Mouse (Mus musculus) MEL (cell line): ENCODE measurements at regions not wholly inside any gene's neighbourhood (a gene's known extent, or its start where the extent isn't known, plus 50 kb on each side); places are given as distances from the start of the nearest gene placed in this dataset.

Experiments
- CTCF ChIP-seq, 3 experiments: IDR thresholded peaks in 2 of 3; conservative IDR thresholded peaks in 1 of 3; 2 replicates each; pipeline ENCODE4 v1.5.1; 2011 to 2012; ENCODE audit warnings: low read length in 3 of 3, low read depth in 2 of 3, mild to moderate bottlenecking in 2 of 3, improper control_type of control experiment in 1 of 3, inconsistent platforms in 1 of 3, mixed read lengths in 1 of 3, moderate library complexity in 1 of 3; ENCODE audit not compliant: control insufficient read depth in 1 of 3, insufficient read depth in 1 of 3, poor library complexity in 1 of 3, severe bottlenecking in 1 of 3
- JUND ChIP-seq: IDR thresholded peaks from 2 replicates; pipeline ENCODE4 v1.6.1; 2011; ENCODE audit warnings: low read depth, mild to moderate bottlenecking, improper control_type of control experiment, low read length

DNA sequence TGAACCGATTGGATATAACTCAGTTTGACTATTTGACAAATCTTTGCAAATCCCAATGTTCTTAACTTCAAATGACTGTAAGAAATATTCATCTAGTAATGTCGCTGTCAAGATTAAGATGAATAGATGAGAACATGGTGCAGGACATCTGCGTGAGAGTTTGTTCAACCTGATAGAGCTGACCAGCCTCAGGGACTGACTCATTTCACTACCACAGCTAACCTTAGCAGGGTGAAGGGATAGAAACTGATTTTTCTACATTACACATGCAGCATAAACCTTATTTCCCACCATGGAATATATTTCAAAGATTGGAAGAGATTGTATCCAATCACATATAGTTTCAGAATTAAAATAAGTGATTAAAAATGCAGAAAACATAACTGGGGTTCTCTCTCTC lies 507.8 kb upstream of the Gulo start:
- TF ChIP-seq CTCF (IDR thresholded peaks at IDR 0.05 in 2 of 3, conservative IDR thresholded peaks at IDR 0.05 in 1 of 3; ENCODE audit: control insufficient read depth in 1 of 3, insufficient read depth in 1 of 3, low read depth in 2 of 3, low read length in 3 of 3, poor library complexity in 1 of 3, severe bottlenecking in 1 of 3) (no peak), JUND (no peak)
